Mouse (Mus musculus) gastrocnemius, adult 18-20 months (tissue): ENCODE data around the gene Hdac6. TPM values are rescaled to one million over a fixed set of nuclear protein-coding genes. Genes with fewer than 3 reads are reported as not detected.
"Not testable (repeated sequence)": the region's sequence is repeated elsewhere in the genome, so short reads cannot be mapped to it uniquely, and the experiment has no call there.

Experiments used
- DNase-seq: peaks from one replicate; pipeline ENCODE4 v3.0.0; 2021; ENCODE audit warnings: low spot score
- total RNA-seq, 2 experiments: library from RNA; stranded (reverse); gene quantifications; 2 replicates each; pipeline ENCODE4 v1.2.3; 2021

Hdac6 gene
- total RNA-seq, 2 experiments from 2014 or later: 3.6 to 5.0 TPM

GRCm38 (mm10) chrX:7922032-7922431, 25.7 kb downstream of the Hdac6 start:
- DNase-seq: no peak

DNA sequence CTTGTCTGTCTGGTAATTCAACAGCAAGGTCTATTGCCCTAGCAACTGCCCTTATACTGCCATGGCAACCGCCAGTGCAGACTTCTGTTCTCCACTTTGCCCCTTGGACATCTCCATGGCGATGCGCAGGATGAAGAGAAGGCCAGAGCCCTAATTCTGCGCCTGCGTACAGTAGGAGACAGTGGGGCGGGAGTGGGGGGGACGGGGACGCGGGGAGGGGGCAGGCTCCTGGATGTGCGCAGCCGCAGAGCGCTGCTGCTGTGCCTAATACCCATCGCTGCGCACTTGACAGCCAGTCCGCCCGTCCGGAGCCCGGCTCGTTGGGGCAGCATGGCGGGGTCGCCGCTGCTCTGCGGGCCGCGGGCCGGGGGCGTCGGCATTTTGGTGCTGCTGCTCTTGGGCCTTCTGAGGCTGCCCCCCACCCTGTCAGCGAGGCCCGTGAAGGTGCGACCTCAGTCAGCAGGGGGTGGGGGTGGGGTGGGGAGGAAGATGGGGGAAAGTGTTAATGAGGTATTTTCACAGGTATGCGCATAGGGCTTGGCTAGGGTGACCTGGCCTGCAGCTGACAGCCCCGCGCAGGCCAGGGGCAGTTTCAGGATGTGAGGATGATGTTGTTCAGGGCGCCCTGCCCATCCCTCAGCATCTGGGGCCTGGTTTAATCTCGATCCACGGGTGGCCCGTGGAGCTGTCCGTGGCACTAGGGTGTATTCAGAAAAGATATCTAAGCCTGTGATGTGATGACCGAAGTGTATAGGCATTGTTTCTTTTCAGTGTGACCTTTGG, 27.9 kb downstream of the Hdac6 start, which contains the start of gene Pcsk1n:
Pcsk1n (plus strand) TSS at position 222 of the 783 bp plus-strand sequence.
- DNase-seq: no peak

GRCm38 (mm10) chrX:7917960-7918359, 29.7 kb downstream of the Hdac6 start:
- DNase-seq: not testable (repeated sequence)

- DNase-seq: not testable (repeated sequence)
Observed at GRCm38 (mm10) chrX:7915669-7916068, 32.0 kb downstream of the Hdac6 start.

- DNase-seq: no peak
Observed at GRCm38 (mm10) chrX:7910473-7910872, 37.2 kb downstream of the Hdac6 start.

GRCm38 (mm10) chrX:7909242-7909641, 38.4 kb downstream of the Hdac6 start, which contains the start of gene Gm10490:
Gm10490 (plus strand) TSS chrX:7909542.
- not testable (repeated sequence) for DNase-seq

DNA sequence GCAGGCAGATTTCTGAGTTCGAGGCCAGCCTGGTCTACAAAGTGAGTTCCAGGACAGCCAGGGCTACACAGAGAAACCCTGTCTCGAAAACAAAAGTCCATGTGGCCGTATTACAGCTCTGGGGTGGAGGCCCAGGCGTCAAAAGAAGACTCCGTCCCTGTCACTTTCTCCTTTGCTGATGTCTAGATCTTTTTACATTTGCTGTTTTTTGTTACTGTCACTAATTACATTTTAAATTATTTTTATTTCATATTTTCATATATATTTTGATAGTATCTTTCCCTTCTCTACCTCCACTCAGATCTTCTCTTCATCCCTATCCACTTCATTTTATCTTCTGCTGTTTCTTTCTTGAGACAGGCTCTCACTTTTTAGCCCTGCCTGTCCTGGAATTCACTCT, 40.0 kb downstream of the Hdac6 start, which contains the start of gene Gm10491:
Gm10491 (minus strand) TSS at position 101 of the 400 bp plus-strand sequence.
- no peak for DNase-seq

DNA sequence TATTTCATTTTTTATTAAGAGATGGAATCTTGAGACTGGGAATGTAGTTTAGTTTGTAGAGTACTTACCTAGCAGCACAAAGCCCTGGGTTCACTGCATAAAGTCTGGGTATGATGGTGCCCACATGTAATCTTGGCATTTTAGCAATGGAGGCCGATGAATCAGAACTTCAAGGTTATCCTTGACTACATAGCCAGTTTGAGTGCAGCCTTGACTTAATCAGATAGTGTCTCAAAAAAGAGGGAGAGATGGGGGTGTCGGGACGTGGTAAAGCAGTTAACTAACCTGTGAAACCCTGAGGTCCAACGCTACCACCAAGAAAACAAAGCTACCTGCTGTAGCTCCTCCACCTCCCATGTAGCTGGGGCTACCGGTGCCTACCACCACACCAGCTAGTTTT, 43.2 kb downstream of the Hdac6 start:
- DNase-seq: no peak

DNA sequence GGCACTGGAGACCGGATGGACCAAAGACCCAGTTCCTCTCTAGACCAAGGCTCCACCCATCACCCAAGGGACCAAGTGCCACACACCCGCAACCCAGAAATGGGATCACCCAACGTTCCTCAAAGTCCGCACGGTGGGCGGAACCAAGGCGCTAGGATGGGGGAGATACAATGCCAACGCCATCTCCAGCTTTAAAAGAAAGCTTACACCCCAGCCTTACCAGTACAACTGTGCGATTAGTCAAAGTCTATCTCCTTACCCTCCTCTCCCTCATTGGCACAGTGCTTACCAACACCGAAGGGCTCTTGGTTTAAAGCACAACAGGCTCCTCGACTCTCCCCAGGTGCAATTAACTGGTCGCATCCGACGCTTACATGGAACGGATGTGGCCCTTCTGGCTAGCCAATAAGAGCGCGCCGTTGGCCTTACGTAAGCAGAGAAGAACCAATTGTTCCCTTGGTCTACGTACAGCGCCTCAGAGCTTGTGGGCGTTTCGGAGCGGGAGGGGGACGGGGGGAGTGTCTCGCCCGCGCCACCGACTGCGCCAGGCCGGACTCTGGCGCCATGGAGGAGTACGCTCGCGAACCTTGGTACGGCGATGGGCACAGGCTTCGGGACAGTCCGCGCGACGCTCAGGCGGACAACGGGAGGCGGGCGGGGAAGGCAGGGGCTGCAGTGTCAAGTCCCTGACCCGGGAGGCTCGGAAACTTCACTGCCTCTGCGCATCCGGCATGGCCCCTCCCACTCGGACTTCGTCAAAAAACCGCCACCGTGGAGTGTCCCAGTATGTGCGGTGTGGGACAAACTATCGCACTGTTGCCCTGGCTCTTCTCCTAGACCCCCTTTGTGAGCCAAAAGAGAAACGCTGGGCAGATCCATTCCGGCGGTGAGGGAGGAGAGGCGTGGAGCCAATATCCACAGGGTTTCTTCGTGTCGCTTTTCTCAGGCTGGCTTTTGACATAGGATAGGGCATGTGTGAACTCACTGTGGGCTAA, 48.5 kb downstream of the Hdac6 start, which contains the start of the genes Pqbp1 and Timm17b:
Pqbp1 (minus strand) TSS at position 390 of the 995 bp plus-strand sequence.
Timm17b (plus strand) TSS at position 478 of the 995 bp plus-strand sequence.
- DNase-seq: peak; percentile 86

GRCm38 (mm10) chrX:7898211-7898610, 49.5 kb downstream of the Hdac6 start:
- DNase-seq: no peak

- DNase-seq: peak; percentile 91
Observed at GRCm38 (mm10) chrX:7883841-7884567, 63.7 kb downstream of the Hdac6 start, which contains the start of gene Slc35a2. Slc35a2 (plus strand) TSS chrX:7884028.

Other genes with a start within 250 kb of the Hdac6 start
- gene Wdr45, start 233.6 kb downstream of the Hdac6 start, total RNA-seq: 10 to 100 TPM; 32.4 to 37.1 TPM
- gene Gm45208, start 225.6 kb downstream of the Hdac6 start, total RNA-seq: under 1 TPM in 1 of 2 experiments, not detected in 1; 0.45 TPM
- 1 to 10 TPM; 5.0 to 5.6 TPM for gene Praf2, start 219.4 kb downstream of the Hdac6 start, total RNA-seq
- under 1 TPM; 0.34 to 0.50 TPM for gene Ccdc120, start 197.0 kb downstream of the Hdac6 start, total RNA-seq
- gene Tfe3, start 185.3 kb downstream of the Hdac6 start, total RNA-seq: 1 to 10 TPM; 7.9 to 9.2 TPM
- gene Gripap1, start 158.1 kb downstream of the Hdac6 start, total RNA-seq: 10 to 100 TPM; 16.7 to 19.5 TPM
- gene Kcnd1, start 125.6 kb downstream of the Hdac6 start, total RNA-seq: under 1 TPM in 1 of 2 experiments, not detected in 1; 0.12 TPM
- 10 to 100 TPM; 14.6 to 17.1 TPM for gene Otud5, start 106.5 kb downstream of the Hdac6 start, total RNA-seq
- gene Pim2, start 69.6 kb downstream of the Hdac6 start, total RNA-seq: 1 to 10 TPM; 1.5 to 1.9 TPM
- gene Slc35a2, start 63.9 kb downstream of the Hdac6 start, total RNA-seq: 1 to 10 TPM; 7.7 to 9.5 TPM
- gene Pqbp1, start 48.6 kb downstream of the Hdac6 start, total RNA-seq: 10 to 100 TPM; 22.3 to 23.5 TPM
- gene Timm17b, start 48.5 kb downstream of the Hdac6 start, total RNA-seq: 10 to 100 TPM; 42.7 to 47.6 TPM
- gene Gm10491, start 40.1 kb downstream of the Hdac6 start, total RNA-seq: not detected
- gene Gm10490, start 38.3 kb downstream of the Hdac6 start, total RNA-seq: not detected
- gene Pcsk1n, start 28.1 kb downstream of the Hdac6 start, total RNA-seq: not detected
- gene Eras, start 19.3 kb downstream of the Hdac6 start, total RNA-seq: not detected
- gene Gata1, start 30.2 kb upstream of the Hdac6 start, total RNA-seq: not detected
- not detected for gene Glod5, start 70.6 kb upstream of the Hdac6 start, total RNA-seq
- 1 to 10 TPM; 4.5 TPM for gene Suv39h1, start 126.9 kb upstream of the Hdac6 start, total RNA-seq
- gene Was, start 142.6 kb upstream of the Hdac6 start, total RNA-seq: under 1 TPM; 0.21 to 0.52 TPM
- 10 to 100 TPM in 1 of 2 experiments, 1 to 10 TPM in 1; 8.7 to 10.1 TPM for gene Wdr13, start 185.0 kb upstream of the Hdac6 start, total RNA-seq
- 10 to 100 TPM; 48.0 to 90.4 TPM for gene Rbm3, start 198.0 kb upstream of the Hdac6 start, total RNA-seq
- gene Tbc1d25, start 228.3 kb upstream of the Hdac6 start, total RNA-seq: 1 to 10 TPM; 2.7 to 4.1 TPM
- gene Ebp, start 245.6 kb upstream of the Hdac6 start, total RNA-seq: 1 to 10 TPM; 6.8 to 8.3 TPM